Mouse (Mus musculus) liver, postnatal 0 days (tissue): ENCODE measurements at regions not wholly inside any gene's neighbourhood (a gene's known extent, or its start where the extent isn't known, plus 50 kb on each side); places are given as distances from the start of the nearest gene placed in this dataset.

Experiments used
- CTCF ChIP-seq: sonication (generic); IDR thresholded peaks from 2 replicates; pipeline ENCODE4 v1.5.1; 2016; ENCODE audit warnings: antibody characterized with exemption, low read depth
- EP300 ChIP-seq: IDR thresholded peaks from 2 replicates; pipeline ENCODE4 v1.6.1; 2016; ENCODE audit warnings: antibody characterized with exemption, low read depth, mild to moderate bottlenecking

GRCm38 (mm10) chr12:91947998-91948397 lies 99.0 kb upstream of the Sel1l start:
- TF ChIP-seq CTCF (no peak), EP300 (no peak)
